Mouse (Mus musculus) liver, postnatal 0 days (tissue): ENCODE results near the gene Med11.
"Not testable (repeated sequence)": the region's sequence is repeated elsewhere in the genome, so short reads cannot be mapped to it uniquely, and the experiment has no call there.

Experiments used
- CTCF ChIP-seq: sonication (generic); IDR thresholded peaks from 2 replicates; pipeline ENCODE4 v1.5.1; 2016; ENCODE audit warnings: antibody characterized with exemption, low read depth
- EP300 ChIP-seq: IDR thresholded peaks from 2 replicates; pipeline ENCODE4 v1.6.1; 2016; ENCODE audit warnings: antibody characterized with exemption, low read depth, mild to moderate bottlenecking

DNA sequence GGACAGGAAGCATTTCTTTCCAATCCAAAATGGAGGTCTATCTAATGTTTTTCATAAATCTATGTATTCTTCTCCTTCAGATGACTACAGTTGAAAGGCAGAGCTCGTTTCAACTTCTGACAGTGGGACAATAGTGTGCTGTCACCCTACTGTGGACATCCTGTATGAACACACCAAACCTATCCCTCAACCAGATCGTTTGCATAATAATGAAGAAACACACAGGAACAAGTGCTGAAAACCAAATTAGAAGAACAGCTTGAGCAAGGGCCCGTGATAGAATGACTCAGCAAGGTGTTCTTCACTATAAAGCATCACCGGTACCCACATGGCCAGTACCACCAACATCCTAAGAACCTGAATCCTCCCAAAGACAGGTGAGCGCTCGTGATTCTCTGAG is 25.1 kb upstream of the Med11 start:
- TF ChIP-seq CTCF, EP300: not testable (repeated sequence)
